Mouse (Mus musculus): ENCODE results near the gene Ak9. TPM values are rescaled to one million over a fixed set of nuclear protein-coding genes. Genes with fewer than 3 reads are reported as not detected.
A peak's percentile ranks its signal among the peaks of the same experiment; 100 is the strongest.
"Not testable (repeated sequence)": the region's sequence is repeated elsewhere in the genome, so short reads cannot be mapped to it uniquely, and the experiment has no call there.

Ak9 gene
- total and polyA plus RNA-seq, 2 experiments from 2014 or later: 0.34 to 0.48 TPM

DNA sequence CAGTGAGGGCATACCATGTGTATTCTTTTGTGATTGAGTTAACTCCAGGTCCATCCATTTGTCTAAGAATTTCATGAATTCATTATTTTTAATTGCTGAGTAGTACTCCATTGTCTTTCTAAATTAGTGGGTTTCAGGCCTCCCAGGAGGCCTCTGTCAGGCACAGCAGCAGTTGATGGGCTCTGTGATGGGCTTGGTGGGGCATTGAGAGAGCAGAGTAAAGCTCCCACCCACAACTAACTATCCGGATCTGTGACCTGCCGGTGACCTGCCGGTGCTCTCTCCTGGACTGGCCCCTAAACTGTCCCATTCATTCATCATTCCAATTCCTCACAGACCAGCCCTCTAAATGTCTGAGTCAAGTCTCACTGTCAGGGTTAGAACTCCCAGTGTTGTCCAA, 97.3 kb downstream of the Ak9 start:
- no peak overlapping the region for H3K27ac ChIP-seq (ENCODE audit: low read depth, low read length)
- H3K4me1 ChIP-seq (ENCODE audit: insufficient read depth): no peaks in the 10 kb centered on the region
- H3K4me2 ChIP-seq (ENCODE audit: low read depth): no peak overlapping the region
- DNase-seq (no peak), ATAC-seq (no peak)
- H3K36me3 ChIP-seq (ENCODE audit: insufficient read depth): no peaks in the 10 kb centered on the region
- H3K9me3 ChIP-seq (ENCODE audit: low read length): no peaks in the 10 kb centered on the region
- H3K9ac ChIP-seq: no peak overlapping the region
- H3K4me3 ChIP-seq (ENCODE audit: low read depth, low read length): no peak overlapping the region
- WGBS: 86% methylated on average over 3 of the region's 3 CpGs
- no peak for TF ChIP-seq CTCF (IDR thresholded peaks at IDR 0.05; ENCODE audit: low read depth)
- H3K27me3 ChIP-seq (ENCODE audit: insufficient read depth, low read length): no peaks in the 10 kb centered on the region

DNA sequence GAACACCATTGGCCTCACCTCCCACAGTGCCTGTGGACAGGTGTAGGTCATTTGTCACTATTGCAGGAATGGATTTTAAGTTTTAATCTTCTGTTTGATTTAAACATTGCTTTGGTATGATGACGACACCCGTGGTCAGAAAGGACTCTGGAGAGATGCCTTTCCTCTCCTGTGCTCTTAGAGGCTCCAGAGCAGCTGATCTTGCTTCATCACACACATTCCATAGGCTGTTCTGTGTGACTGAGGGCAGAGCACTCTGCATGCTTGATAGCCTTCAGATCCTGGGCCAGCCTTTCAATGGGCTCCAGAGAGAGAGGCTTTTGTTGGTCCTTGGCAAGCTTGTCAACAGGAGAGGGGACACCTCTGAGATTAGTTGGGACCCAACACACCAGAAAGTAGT, 99.6 kb downstream of the Ak9 start:
- Histone ChIP-seq H3K4me3 (ENCODE audit: low read depth, low read length) (no peak overlapping the region), H3K27ac (ENCODE audit: low read depth, low read length) (no peak overlapping the region), H3K9ac (no peak overlapping the region), H3K9me3 (ENCODE audit: low read length) (no peaks in the 10 kb centered on the region), H3K4me1 (ENCODE audit: insufficient read depth) (no peaks in the 10 kb centered on the region), H3K36me3 (ENCODE audit: insufficient read depth) (no peaks in the 10 kb centered on the region), H3K27me3 (ENCODE audit: insufficient read depth, low read length) (no peaks in the 10 kb centered on the region), H3K4me2 (ENCODE audit: low read depth) (no peak overlapping the region)
- ATAC-seq (no peak), DNase-seq (no peak)
- TF ChIP-seq CTCF (IDR thresholded peaks at IDR 0.05; ENCODE audit: low read depth): no peak
- 73% methylated on average over 2 of the region's 2 CpGs for WGBS

DNA sequence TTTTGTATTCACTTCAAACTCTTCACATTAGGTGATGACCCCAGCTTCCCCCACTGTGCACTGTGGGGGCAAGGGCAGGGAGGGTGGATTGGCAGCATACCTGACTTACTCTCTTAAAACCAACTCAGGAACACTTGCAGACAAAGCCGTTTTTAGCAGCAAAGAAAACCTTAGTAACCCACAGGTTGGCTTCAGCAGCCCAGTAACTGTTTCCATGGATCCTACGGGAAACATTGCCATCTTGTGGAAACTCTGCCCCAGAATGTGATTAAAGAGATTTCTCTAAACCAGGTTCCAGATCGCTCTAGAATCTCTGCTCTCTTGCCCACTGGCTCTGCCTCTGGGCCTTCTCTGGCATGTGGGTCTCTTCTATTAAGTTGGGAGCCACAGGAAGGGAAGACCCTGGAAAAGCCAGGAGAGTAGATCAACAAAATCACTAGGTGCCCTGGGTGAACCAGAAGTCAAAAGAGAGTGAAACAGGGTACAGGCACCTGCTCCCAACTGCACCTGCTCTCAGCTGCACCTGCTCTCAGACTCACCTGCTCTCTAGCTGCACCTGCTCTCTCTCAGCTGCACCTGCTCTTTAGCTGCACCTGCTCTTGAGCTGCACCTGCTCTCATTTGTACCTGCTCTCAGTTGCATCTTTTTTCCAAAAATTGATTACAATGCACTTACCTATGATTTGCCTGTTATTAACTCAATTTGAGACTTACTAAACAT, 100.3 kb downstream of the Ak9 start:
- H3K27me3 ChIP-seq (ENCODE audit: insufficient read depth, low read length): no peaks in the 10 kb centered on the region
- ATAC-seq: no peak; the same call in 1 of the 2 replicates
- no peaks in the 10 kb centered on the region for H3K9me3 ChIP-seq (ENCODE audit: low read length)
- no peak overlapping the region for H3K9ac ChIP-seq
- no peaks in the 10 kb centered on the region for H3K4me1 ChIP-seq (ENCODE audit: insufficient read depth)
- H3K4me3 ChIP-seq (ENCODE audit: low read depth, low read length): no peak overlapping the region
- H3K36me3 ChIP-seq (ENCODE audit: insufficient read depth): no peaks in the 10 kb centered on the region
- TF ChIP-seq CTCF (IDR thresholded peaks at IDR 0.05; ENCODE audit: low read depth): peak; percentile 68
- H3K27ac ChIP-seq (ENCODE audit: low read depth, low read length): no peak overlapping the region
- no peak overlapping the region for H3K4me2 ChIP-seq (ENCODE audit: low read depth)
- 37% methylated on average over 3 of the region's 3 CpGs for WGBS
- DNase-seq: peak; percentile 73

DNA sequence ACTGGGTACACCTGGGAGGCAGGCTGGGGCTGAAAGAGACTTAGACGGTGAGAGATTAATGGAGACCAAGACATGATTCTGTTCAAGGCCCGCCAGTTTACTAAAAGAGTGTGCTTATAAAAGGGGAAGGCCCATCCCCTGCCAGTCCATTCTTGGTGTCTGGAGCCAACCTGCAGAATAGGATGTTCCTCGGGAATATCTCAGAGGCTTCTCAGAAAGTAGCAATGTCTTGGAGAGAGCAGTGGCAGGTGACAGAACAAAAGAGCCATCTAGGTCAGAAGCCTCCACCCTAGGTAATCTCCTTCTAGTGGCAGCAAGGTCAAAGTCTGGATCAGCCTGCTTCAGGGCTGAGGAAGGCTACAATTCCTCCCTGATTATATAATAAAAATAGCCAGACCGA, 106.4 kb downstream of the Ak9 start:
- 93% methylated on average over 4 of the region's 4 CpGs for WGBS
- H3K9me3 ChIP-seq (ENCODE audit: low read length); H3K36me3 ChIP-seq (ENCODE audit: insufficient read depth); ATAC-seq; H3K4me2 ChIP-seq (ENCODE audit: low read depth); H3K27ac ChIP-seq (ENCODE audit: low read depth, low read length); H3K4me3 ChIP-seq (ENCODE audit: low read depth, low read length); H3K4me1 ChIP-seq (ENCODE audit: insufficient read depth); H3K9ac ChIP-seq; H3K27me3 ChIP-seq (ENCODE audit: insufficient read depth, low read length); DNase-seq: not testable (repeated sequence)

DNA sequence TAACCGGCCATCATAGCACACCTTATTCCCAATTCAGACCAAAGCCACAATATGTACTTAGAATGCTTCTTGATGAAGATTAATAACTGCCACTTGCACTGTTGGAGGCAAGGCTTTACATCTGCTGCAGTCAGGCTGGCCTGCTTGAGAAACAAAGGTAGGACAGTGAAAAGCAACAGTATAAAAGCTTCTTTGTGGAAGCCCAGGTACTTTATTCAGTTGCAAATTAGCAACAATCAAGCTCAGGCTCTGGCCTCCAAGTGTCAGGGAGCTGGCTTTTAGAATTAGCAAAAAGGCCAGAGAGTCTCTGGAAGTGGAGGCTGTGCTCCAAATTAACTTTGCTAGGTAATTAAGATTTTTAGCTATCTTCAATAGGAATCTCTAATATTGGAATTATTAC, 107.0 kb downstream of the Ak9 start:
- H3K4me2 ChIP-seq (ENCODE audit: low read depth); H3K36me3 ChIP-seq (ENCODE audit: insufficient read depth); H3K9me3 ChIP-seq (ENCODE audit: low read length); H3K27me3 ChIP-seq (ENCODE audit: insufficient read depth, low read length); H3K4me3 ChIP-seq (ENCODE audit: low read depth, low read length); H3K4me1 ChIP-seq (ENCODE audit: insufficient read depth); H3K9ac ChIP-seq; ATAC-seq; DNase-seq; H3K27ac ChIP-seq (ENCODE audit: low read depth, low read length): not testable (repeated sequence)
- 100% methylated on average over 1 of the region's 1 CpGs for WGBS

DNA sequence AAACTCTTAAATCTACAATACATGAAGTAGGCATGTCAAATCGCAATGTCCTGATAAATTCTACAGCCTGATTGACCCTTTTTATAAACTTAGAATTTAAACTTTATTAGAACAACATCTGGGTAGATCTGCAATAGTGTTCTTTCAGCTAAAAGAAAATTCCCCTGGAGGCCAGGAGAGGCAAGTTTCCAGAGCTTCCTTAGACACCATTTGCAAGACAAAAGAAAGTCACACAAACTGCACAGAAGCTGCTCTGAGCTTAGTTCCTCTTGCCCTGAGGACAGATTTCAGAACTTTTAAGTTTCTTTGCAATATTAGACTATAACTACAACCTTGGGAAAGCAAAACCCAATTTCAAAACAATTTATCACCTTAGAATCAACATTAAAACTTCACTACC, 109.7 kb downstream of the Ak9 start:
- not testable (repeated sequence) for H3K4me2 ChIP-seq (ENCODE audit: low read depth); DNase-seq; H3K27me3 ChIP-seq (ENCODE audit: insufficient read depth, low read length); H3K36me3 ChIP-seq (ENCODE audit: insufficient read depth); H3K4me3 ChIP-seq (ENCODE audit: low read depth, low read length); H3K9ac ChIP-seq; H3K9me3 ChIP-seq (ENCODE audit: low read length); ATAC-seq; H3K27ac ChIP-seq (ENCODE audit: low read depth, low read length); H3K4me1 ChIP-seq (ENCODE audit: insufficient read depth)
- 90% methylated on average over 1 of the region's 1 CpGs for WGBS

DNA sequence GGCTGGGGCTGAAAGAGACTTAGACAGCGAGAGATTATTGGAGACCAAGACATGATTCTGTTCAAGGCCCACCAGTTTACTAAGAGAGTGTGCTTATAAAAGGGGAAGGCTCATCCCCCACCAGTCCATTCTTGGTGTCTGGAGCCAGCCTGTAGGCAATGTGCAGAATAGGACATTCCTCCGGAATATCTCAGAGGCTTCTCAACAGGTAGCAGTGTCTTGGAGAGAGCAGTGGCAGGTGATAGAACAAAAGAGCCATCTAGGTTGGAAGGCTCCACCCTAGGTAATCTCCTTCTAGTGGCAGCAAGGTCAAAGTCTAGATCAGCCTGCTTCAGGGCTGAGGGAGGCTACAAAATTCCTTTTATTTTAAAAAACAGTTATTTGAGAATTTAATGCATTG, 111.6 kb downstream of the Ak9 start:
- not testable (repeated sequence) for H3K27me3 ChIP-seq (ENCODE audit: insufficient read depth, low read length); H3K4me2 ChIP-seq (ENCODE audit: low read depth); DNase-seq; H3K9ac ChIP-seq; H3K36me3 ChIP-seq (ENCODE audit: insufficient read depth); H3K4me3 ChIP-seq (ENCODE audit: low read depth, low read length); H3K9me3 ChIP-seq (ENCODE audit: low read length); ATAC-seq; H3K27ac ChIP-seq (ENCODE audit: low read depth, low read length); H3K4me1 ChIP-seq (ENCODE audit: insufficient read depth)
- 89% methylated on average over 2 of the region's 2 CpGs for WGBS

All from forebrain, postnatal 0 days (tissue).